Mouse (Mus musculus) embryo, embryonic 9.5 days (tissue): ENCODE measurements around the gene Olfr792.

Source experiments
- DNase-seq: peaks from one replicate; pipeline ENCODE4 v3.0.0-alpha.2; 2017; ENCODE audit errors: extremely low spot score

Olfr792 gene

GRCm38 (mm10) chr10:129538862-129539261 lies at the start of gene Olfr792:
Olfr792 (plus strand) TSS chr10:129539162.
- no peak for DNase-seq

- DNase-seq, result no peak
These were observed 48.9 kb upstream of the Olfr792 start for GRCm38 (mm10) chr10:129490101-129490500.

DNA sequence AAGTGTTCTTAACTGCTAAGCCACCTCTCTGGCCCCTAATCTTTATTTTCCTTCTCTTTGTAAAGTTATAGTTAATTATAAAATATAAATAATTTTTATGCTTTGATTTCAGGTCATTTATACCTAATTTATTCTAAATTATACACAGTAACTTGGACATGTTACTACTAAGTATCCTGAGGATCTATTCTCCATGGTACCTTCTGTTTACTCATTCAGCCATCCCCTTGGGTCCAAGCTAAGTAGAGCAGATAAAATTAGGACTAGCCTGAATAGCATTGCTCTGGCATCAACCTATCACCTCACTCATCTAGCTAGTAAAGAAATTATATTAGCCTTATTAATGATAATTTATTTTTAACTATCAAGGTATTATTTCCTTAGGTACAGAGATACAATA lies 40.8 kb upstream of the Olfr792 start, which contains the start of gene Olfr790:
Olfr790 (plus strand) TSS at position 301 of the 400 bp plus-strand sequence.
- no peak for DNase-seq

DNA sequence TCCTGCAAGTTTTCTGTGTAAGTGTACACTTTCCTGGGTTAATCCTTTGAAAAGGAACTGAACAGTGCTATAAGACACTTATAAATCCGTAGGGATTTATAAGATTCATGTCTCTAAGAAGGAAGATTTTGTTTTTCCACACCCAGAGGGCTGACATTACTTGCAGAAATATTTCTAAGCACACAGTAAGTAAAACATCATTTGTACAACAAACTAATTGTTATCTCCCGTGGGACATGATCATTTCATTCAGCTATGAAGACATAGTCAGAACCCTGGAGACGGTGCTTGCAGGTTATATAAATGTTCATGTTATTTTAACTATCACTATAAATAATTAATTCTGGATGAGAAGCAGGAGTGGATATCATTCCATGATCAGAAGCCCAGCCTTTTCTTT lies 17.5 kb upstream of the Olfr792 start, which contains the start of gene Olfr791:
Olfr791 (plus strand) TSS at position 301 of the 400 bp plus-strand sequence.
- no peak for DNase-seq

GRCm38 (mm10) chr10:129549354-129549753 lies 10.4 kb downstream of the Olfr792 start:
- DNase-seq, result no peak

- no peak for DNase-seq
These were observed 28.4 kb downstream of the Olfr792 start, which contains the start of gene Olfr794 for GRCm38 (mm10) chr10:129567355-129567754. Olfr794 (plus strand) TSS chr10:129567655.

- no peak for DNase-seq
These were observed 38.1 kb downstream of the Olfr792 start for GRCm38 (mm10) chr10:129577066-129577465.
